ENCODE assay signal across 9 mouse cellular contexts in the genomic region with DNA sequence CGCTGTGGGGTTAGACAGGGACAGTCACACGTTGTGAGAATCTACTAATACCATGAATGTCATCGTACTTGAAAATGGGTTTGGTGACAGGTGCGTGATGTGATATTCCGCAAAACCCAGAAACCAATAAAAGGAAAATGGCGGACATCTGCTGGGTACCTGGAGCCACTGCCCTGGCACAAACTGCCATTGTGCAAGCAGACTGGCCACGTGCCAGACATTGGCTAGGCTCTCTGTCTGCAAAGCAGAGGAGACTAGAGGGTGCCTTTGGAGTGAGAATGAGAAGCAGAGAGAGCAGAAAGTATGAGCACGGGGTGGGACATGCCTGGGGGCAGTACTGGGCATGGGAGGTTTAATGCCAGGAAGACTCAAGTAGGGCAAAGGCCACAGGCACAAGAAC.
A peak's percentile ranks its signal among the peaks of the same experiment; 100 is the strongest.
DNase-seq lines count a peak whose midpoint lies in the region; ATAC-seq and TF ChIP-seq lines count a peak whose summit lies in the region.
"Had no signal": no experiment of that assay in that cellular context is flagged by ENCODE, and none has a peak within 500 bp of the region (broad histone marks: within the 10 kb centered on the region; RNA-seq: fewer than 3 reads in every experiment).

No protein-coding gene starts in this region.

- H3K27ac ChIP-seq in liver, adult 2 months (replicated peaks; ENCODE audit: insufficient read depth, low read depth, low read length) = no peak overlapping the region
- no peak overlapping the region for H3K27ac ChIP-seq in liver, embryonic 12.5 days
- H3K27ac ChIP-seq: liver, embryonic 15.5 days had no signal

- no peaks in the 10 kb centered on the region for H3K36me3 ChIP-seq in liver, adult 2 months (ENCODE audit: control insufficient read depth, insufficient read depth, low read length)
- H3K36me3 ChIP-seq in liver, embryonic 12.5 days = no peaks in the 10 kb centered on the region
- H3K36me3 ChIP-seq: liver, embryonic 15.5 days had no signal

- TF ChIP-seq POLR2A in liver, adult 2 months (IDR thresholded peaks at IDR 0.05; ENCODE audit: extremely low read depth, insufficient read depth, low read length) = no peak

- no peaks in the 10 kb centered on the region for H3K79me2 ChIP-seq in liver, adult 2 months (ENCODE audit: control insufficient read depth, insufficient read depth, low read length)

- H3K4me2 ChIP-seq in liver, embryonic 12.5 days = no peak overlapping the region
- H3K4me2 ChIP-seq: liver, embryonic 15.5 days had no signal

- H3K9me3 ChIP-seq in liver, embryonic 12.5 days (replicated peaks) = 0 out of 2 replicates have a peak, but pooled peaks cover 3% of the 10 kb centered on the region
- H3K9me3 ChIP-seq: liver, embryonic 15.5 days had no signal

- 82% methylated on average over 8 of the region's 8 CpGs for WGBS in liver, adult 2 months
- WGBS in liver, embryonic 12.5 days (ENCODE audit: insufficient replicate concordance) = 70% methylated on average over 8 of the region's 8 CpGs

- TF ChIP-seq CTCF in liver, adult 2 months (IDR thresholded peaks at IDR 0.05; ENCODE audit: low read depth, low read length) = no peak

- peak; percentile 44 for DNase-seq in gastrocnemius, postnatal 10 days
- DNase-seq in gastrocnemius, adult 8-10 months (ENCODE audit: low spot score in 2 of 2) = no peak
- peak; percentile 7 for DNase-seq in liver, adult 2 months (ENCODE audit: extremely low read depth, low read depth, low spot score)
- peak; percentile 65 to 73 for DNase-seq in adrenal gland, postnatal 36 days
- peak; percentile 9 for DNase-seq in gonadal fat pad, adult 2 months (ENCODE audit: low read depth)
- DNase-seq in spleen, postnatal 36 days (ENCODE audit: low spot score in 2 of 2) = no peak
- DNase-seq in frontal cortex, postnatal 10 days (ENCODE audit: low spot score in 2 of 2) = no peak

- no peak for ATAC-seq in liver, embryonic 12.5 days

- H3K4me3 ChIP-seq in liver, adult 2 months (ENCODE audit: insufficient read depth, low read depth, low read length) = no peak overlapping the region
- H3K4me3 ChIP-seq in liver, embryonic 12.5 days = no peak overlapping the region
- H3K4me3 ChIP-seq: liver, embryonic 15.5 days had no signal

- H3K9ac ChIP-seq in liver, adult 2 months (ENCODE audit: low read depth, low read length) = no peak overlapping the region
- no peak overlapping the region for H3K9ac ChIP-seq in liver, embryonic 12.5 days
- H3K9ac ChIP-seq: liver, embryonic 15.5 days had no signal

- H3K4me1 ChIP-seq in liver, adult 2 months (ENCODE audit: control insufficient read depth, insufficient read depth, low read length) = no peaks in the 10 kb centered on the region
- no peaks in the 10 kb centered on the region for H3K4me1 ChIP-seq in liver, embryonic 12.5 days
- H3K4me1 ChIP-seq: liver, embryonic 15.5 days had no signal

- H3K27me3 ChIP-seq in liver, adult 2 months (ENCODE audit: control insufficient read depth, insufficient read depth, low read length) = no peaks in the 10 kb centered on the region
- H3K27me3 ChIP-seq in liver, embryonic 12.5 days (replicated peaks) = no peaks in the 10 kb centered on the region
- H3K27me3 ChIP-seq: liver, embryonic 15.5 days had no signal

Comparison
In these comparisons a context has a peak if more than half of its experiments do, and no peak if none do; other contexts are left out.
1. DNase-seq: peak in gastrocnemius, postnatal 10 days (single experiment), liver, adult 2 months (single experiment), adrenal gland, postnatal 36 days (2 of 2) and gonadal fat pad, adult 2 months (single experiment); none in gastrocnemius, adult 8-10 months (0 of 2), spleen, postnatal 36 days (0 of 2) and frontal cortex, postnatal 10 days (0 of 2).